Mouse (Mus musculus): ENCODE data around the gene Mtmr3.

GRCm38 (mm10) chr11:4452467-4453184 lies 142.0 kb downstream of the Mtmr3 start:
- no peak for TF ChIP-seq CTCF (IDR thresholded peaks at IDR 0.05)
- TF ChIP-seq EP300 (IDR thresholded peaks at IDR 0.05) = no peak
